Mouse (Mus musculus) bone marrow, adult 2 months (tissue): Measurements from ENCODE around the gene AI481877.

Source experiments
- CTCF ChIP-seq: fragments of 200-500 bp; IDR thresholded peaks from 2 replicates; pipeline ENCODE4 v1.5.1; 2011; ENCODE audit warnings: low read length, control low read depth; ENCODE audit not compliant: control insufficient read depth, insufficient read depth
- POLR2A ChIP-seq: fragments of 200-500 bp; IDR thresholded peaks from 2 replicates; pipeline ENCODE4 v1.6.1; 2011; ENCODE audit warnings: low read depth, mild to moderate bottlenecking, control low read depth, low read length, borderline replicate concordance; ENCODE audit not compliant: control insufficient read depth

DNA sequence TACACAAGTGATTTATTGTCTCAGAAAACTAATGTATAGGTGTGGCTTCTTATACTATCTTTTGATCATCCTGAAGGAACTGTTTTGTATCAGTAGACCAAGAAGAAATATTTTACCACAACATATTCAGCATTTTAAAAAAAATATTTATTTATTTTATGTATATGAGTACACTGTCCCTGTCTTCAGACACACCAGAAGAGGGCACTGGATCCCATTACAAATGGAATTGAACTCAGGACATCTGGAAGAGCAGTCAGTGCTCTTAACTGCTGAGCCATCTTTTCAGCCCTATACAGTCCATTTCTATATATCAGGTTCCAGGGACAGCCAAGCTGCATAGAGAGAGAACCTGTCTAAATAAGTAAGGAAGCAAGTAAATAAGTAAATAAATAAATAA is 15.2 kb downstream of the AI481877 start:
- TF ChIP-seq POLR2A (no peak), CTCF (no peak)
